Mouse (Mus musculus) kidney, postnatal 0 days (tissue): ENCODE measurements around the gene Gm29797. TPM values are rescaled to one million over a fixed set of nuclear protein-coding genes. Genes with fewer than 3 reads are reported as not detected.

Experiments used
- ATAC-seq: fragments of 200-750 bp; cut with Nextera tagmentation; replicated peaks from 2 replicates; pipeline ENCODE4 v1.8.0; 2017; ENCODE audit warnings: low read depth, moderate number of reproducible peaks, moderate TSS enrichment, moderate library complexity; ENCODE audit not compliant: low FRiP score
- DNase-seq: peaks from one replicate; pipeline ENCODE4 v3.0.0-alpha.2; 2016; ENCODE audit warnings: low spot score
- H3K27ac ChIP-seq: fragments of 300-500 bp; sonication (generic); 2 replicates; pipeline ENCODE4 v1.5.1; 2014; ENCODE audit warnings: mild to moderate bottlenecking
- H3K27me3 ChIP-seq: fragments of 300-500 bp; sonication (generic); 2 replicates; pipeline ENCODE4 v1.6.1; 2014; ENCODE audit warnings: low read length, mixed read lengths; ENCODE audit not compliant: insufficient read depth
- H3K36me3 ChIP-seq: fragments of 300-500 bp; sonication (generic); 2 replicates; pipeline ENCODE4 v1.6.1; 2014; ENCODE audit warnings: low read length, mixed read lengths; ENCODE audit not compliant: insufficient read depth
- H3K4me1 ChIP-seq: fragments of 300-500 bp; sonication (generic); replicated peaks from 2 replicates; pipeline ENCODE4 v1.6.1; 2014; ENCODE audit warnings: antibody characterized with exemption, low read length, mixed read lengths; ENCODE audit not compliant: insufficient read depth
- H3K4me2 ChIP-seq: fragments of 300-500 bp; sonication (generic); 2 replicates; pipeline ENCODE4 v1.6.1; 2014; ENCODE audit warnings: mild to moderate bottlenecking, low read length, moderate library complexity, mixed read lengths
- H3K4me3 ChIP-seq: fragments of 300-500 bp; sonication (generic); replicated peaks from 2 replicates; pipeline ENCODE4 v1.5.1; 2014; ENCODE audit warnings: low read depth, low read length
- H3K9ac ChIP-seq: fragments of 300-500 bp; sonication (generic); 2 replicates; pipeline ENCODE4 v1.6.1; 2014; ENCODE audit warnings: low read depth, low read length
- H3K9me3 ChIP-seq: fragments of 300-500 bp; sonication (generic); replicated peaks from 2 replicates; pipeline ENCODE4 v1.6.1; 2016; ENCODE audit warnings: low read length, inconsistent platforms, mixed read lengths
- CTCF ChIP-seq: IDR thresholded peaks from 2 replicates; pipeline ENCODE4 v1.5.1; 2016; ENCODE audit warnings: antibody characterized with exemption, low read depth, mild to moderate bottlenecking, moderate library complexity
- WGBS: fragments of 180-500 bp; shearing (Covaris S2); extraction: QIAGEN DNeasy Blood & Tissue Kit; methylation state at CpG from one replicate; pipeline ENCODE4 v1.1.7; 2014; 5-methylcytosine and 5-hydroxymethylcytosine counted together
- polyA plus RNA-seq: library from polyadenylated mRNA; unstranded; fragments of >200 nt; fragmentation: Nextera tagmentation; extraction: Ambion mirVana; gene quantifications from 2 replicates; pipeline ENCODE4 v1.2.1, GENCODE M21; 2015

Gene Gm29797
- polyA plus RNA-seq, 1 experiment from 2014 or later = not detected

GRCm38 (mm10) chr2:181670913-181671311 is 14.1 kb downstream of the Gm29797 start:
- no peak for ATAC-seq
- no peak for DNase-seq
- 1% methylated on average over 41 of the region's 41 CpGs for WGBS
- H3K27ac ChIP-seq = peak overlapping the region; percentile 63
- H3K9me3 ChIP-seq = no peaks in the 10 kb centered on the region
- H3K36me3 ChIP-seq = no peaks in the 10 kb centered on the region
- peaks cover 19% of the 10 kb centered on the region for H3K4me1 ChIP-seq
- peaks cover 34% of the 10 kb centered on the region for H3K27me3 ChIP-seq
- TF ChIP-seq CTCF = no peak
- peak overlapping the region; percentile 43 for H3K4me3 ChIP-seq
- peak overlapping the region; percentile 62 for H3K9ac ChIP-seq
- H3K4me2 ChIP-seq = peak overlapping the region; percentile 58

DNA sequence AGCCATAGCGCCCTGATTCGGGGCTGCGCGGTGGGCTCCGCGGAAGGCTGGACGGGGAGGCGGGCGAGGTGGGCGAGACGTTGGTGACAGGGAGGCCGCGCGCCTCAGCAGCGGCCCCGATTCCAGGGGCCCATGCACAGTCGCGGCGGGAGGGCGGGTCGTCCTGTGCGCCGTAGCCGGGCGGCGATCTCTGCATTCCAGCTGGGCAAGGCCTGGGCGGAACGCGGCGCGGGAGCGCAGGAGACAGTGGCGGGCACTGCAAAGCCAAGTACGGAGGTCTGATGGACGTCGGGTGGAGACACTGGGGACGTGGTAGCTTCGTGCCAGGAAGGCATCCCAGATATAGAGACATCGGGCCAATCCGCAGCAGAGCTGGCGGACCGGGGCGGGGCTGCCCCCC is 14.5 kb downstream of the Gm29797 start, which contains the start of gene Sox18:
Sox18 (minus strand) TSS at position 315 of the 400 bp plus-strand sequence.
- Histone ChIP-seq H3K4me1 (peaks cover 21% of the 10 kb centered on the region), H3K27me3 (peaks cover 34% of the 10 kb centered on the region), H3K9ac (peak within 1 kb of the TSS; percentile 62), H3K27ac (peak within 1 kb of the TSS; percentile 63), H3K4me2 (peak within 1 kb of the TSS; percentile 58), H3K9me3 (no peaks in the 10 kb centered on the region), H3K4me3 (peak within 1 kb of the TSS; percentile 43), H3K36me3 (no peaks in the 10 kb centered on the region)
- peak; percentile 41 for DNase-seq
- WGBS = under 1% methylated on average over 36 of the region's 43 CpGs
- no peak for TF ChIP-seq CTCF
- ATAC-seq = no peak

GRCm38 (mm10) chr2:181671984-181672383 is 15.2 kb downstream of the Gm29797 start:
- no peak overlapping the region for H3K4me2 ChIP-seq
- TF ChIP-seq CTCF = no peak
- H3K27me3 ChIP-seq = peaks cover 34% of the 10 kb centered on the region

DNA sequence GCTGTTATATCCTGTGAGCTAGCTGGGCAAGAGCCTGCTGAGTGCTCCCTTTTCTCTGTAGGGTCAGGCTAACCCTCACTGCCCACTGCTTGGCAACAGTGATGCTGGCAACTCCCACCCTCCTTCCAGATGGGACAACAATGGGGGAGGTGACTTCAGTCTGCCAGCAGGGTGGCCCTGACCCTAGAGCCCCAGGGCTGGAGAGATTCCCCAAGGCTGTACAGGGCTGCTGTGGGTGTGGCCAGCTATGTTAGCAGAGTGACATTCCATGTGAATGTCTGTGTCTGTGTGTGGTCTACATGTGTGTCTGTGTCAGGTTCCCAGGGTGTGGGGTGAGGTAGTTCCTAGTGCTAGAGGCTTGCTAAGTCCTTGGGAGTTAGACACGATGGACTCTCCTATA is 16.7 kb downstream of the Gm29797 start:
- Histone ChIP-seq H3K4me1 (peaks cover 21% of the 10 kb centered on the region), H3K27ac (no peak overlapping the region), H3K27me3 (peaks cover 34% of the 10 kb centered on the region), H3K4me2 (no peak overlapping the region), H3K36me3 (no peaks in the 10 kb centered on the region), H3K4me3 (no peak overlapping the region), H3K9me3 (no peaks in the 10 kb centered on the region), H3K9ac (no peak overlapping the region)
- DNase-seq (peak; percentile 43), ATAC-seq (peak; percentile 48; the same call in 1 of the 2 replicates)
- no peak for TF ChIP-seq CTCF
- WGBS = 54% methylated on average over 1 of the region's 1 CpGs

More at GRCm38 (mm10) chr2:181671984-181672383, 15.2 kb downstream of the Gm29797 start:
- no peak overlapping the region for H3K4me3 ChIP-seq
- no peak overlapping the region for H3K27ac ChIP-seq
- ATAC-seq = no peak
- DNase-seq = no peak
- H3K36me3 ChIP-seq = no peaks in the 10 kb centered on the region
- H3K9me3 ChIP-seq = no peaks in the 10 kb centered on the region
- 27% methylated on average over 7 of the region's 7 CpGs for WGBS
- peaks cover 21% of the 10 kb centered on the region for H3K4me1 ChIP-seq
- no peak overlapping the region for H3K9ac ChIP-seq

- Histone ChIP-seq H3K27me3 (peaks cover 32% of the 10 kb centered on the region), H3K4me1 (peaks cover 21% of the 10 kb centered on the region), H3K4me2 (no peak overlapping the region), H3K4me3 (no peak overlapping the region), H3K36me3 (no peaks in the 10 kb centered on the region), H3K27ac (peak overlapping the region; percentile 72; the same call in 1 of the 2 replicates), H3K9me3 (no peaks in the 10 kb centered on the region), H3K9ac (no peak overlapping the region)
- TF ChIP-seq CTCF = no peak
- ATAC-seq (no peak), DNase-seq (no peak)
- 79% methylated on average over 4 of the region's 4 CpGs for WGBS
Observed at GRCm38 (mm10) chr2:181674934-181675333, 18.1 kb downstream of the Gm29797 start.

DNA sequence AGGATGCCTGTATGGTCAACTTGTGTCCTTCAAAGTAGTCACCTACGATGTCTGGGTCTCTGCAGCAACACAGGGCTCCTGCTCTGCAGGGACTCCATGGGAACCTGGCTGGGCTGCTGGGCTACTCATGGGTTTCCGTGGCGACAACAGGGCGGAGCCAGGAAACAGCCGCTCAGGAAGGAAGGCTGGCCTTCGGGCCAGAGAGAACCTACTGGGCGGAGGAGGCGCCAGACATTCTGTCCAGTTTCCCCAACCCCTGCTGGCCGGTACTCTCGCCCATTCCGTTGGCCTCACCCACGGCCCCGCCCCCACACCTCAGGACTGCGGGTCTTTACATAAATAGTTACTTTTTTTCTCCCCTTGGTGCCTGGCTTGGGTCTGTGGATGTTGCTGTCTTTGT is 18.6 kb downstream of the Gm29797 start:
- peak overlapping the region; percentile 72 for H3K27ac ChIP-seq
- H3K27me3 ChIP-seq = peaks cover 27% of the 10 kb centered on the region
- peak; percentile 82 for DNase-seq
- H3K4me3 ChIP-seq = 0 out of 2 replicates have a peak overlapping the region, but pooled peaks have one; percentile 0
- H3K4me1 ChIP-seq = peaks cover 18% of the 10 kb centered on the region
- 0 out of 2 replicates have a peak, but pooled peaks have one; percentile 21 for TF ChIP-seq CTCF
- peak; percentile 36 for ATAC-seq
- H3K9ac ChIP-seq = peak overlapping the region; percentile 41; the same call in 1 of the 2 replicates
- H3K4me2 ChIP-seq = peak overlapping the region; percentile 45
- 3% methylated on average over 14 of the region's 14 CpGs for WGBS
- H3K36me3 ChIP-seq = no peaks in the 10 kb centered on the region
- no peaks in the 10 kb centered on the region for H3K9me3 ChIP-seq
